Mouse (Mus musculus) naive thymus-derived CD4-positive, alpha-beta T cell, adult 2 months (primary cell): ENCODE results near the gene Tmem198.

Experiments used
- DNase-seq: peaks from one replicate; pipeline ENCODE4 v3.0.0-alpha.2; 2011; ENCODE audit warnings: low read depth

Gene Tmem198

DNA sequence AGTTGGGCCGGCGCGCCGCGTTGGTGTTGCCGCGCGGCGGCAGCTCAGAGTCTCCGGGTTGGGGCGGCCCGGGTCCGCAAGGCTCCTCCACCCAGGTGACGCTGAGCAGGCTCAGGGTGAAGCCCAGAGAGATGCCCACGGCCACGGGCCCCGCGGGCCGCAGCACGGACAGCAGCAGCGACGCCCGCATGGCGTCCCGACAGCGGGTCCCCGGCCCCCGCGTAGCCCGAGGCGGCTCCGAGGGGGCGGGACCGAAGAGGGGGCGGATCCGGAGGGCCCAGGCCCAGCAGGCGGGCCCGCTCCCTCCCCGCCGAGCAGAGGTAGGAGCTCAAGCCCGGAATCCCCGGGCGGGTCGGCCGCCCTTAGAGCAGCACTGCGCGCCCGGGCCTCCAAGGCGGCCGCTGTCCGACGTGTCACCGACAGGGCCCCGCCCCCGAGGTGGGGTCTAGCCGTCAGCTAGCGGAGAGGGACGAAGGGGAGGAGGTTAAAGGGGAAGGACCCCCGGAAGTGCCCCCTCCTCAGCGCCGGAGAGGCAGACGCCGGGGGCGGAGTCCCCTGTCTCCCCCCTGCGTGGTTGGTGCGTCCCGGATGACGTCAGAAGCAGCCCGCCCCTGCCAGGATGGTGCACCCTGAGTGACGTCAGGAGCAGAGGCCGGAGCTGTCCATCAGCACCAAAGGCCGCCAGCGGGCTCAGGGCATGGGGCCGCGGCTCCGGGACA is at the start of gene Tmem198, which contains the start of gene Chpf:
Gene Tmem198, plus strand, starts transcription at position 617 of the 719 bp plus-strand sequence.
Gene Chpf, minus strand, starts transcription at position 392 of the 719 bp plus-strand sequence.
- peak; percentile 96 for DNase-seq

- peak; percentile 73 for DNase-seq
Observed at GRCm38 (mm10) chr1:75435475-75436328, 43.6 kb upstream of the Tmem198 start, which contains the start of gene Gmppa. TSS of gene Gmppa (plus strand) at chr1:75435930.

DNA sequence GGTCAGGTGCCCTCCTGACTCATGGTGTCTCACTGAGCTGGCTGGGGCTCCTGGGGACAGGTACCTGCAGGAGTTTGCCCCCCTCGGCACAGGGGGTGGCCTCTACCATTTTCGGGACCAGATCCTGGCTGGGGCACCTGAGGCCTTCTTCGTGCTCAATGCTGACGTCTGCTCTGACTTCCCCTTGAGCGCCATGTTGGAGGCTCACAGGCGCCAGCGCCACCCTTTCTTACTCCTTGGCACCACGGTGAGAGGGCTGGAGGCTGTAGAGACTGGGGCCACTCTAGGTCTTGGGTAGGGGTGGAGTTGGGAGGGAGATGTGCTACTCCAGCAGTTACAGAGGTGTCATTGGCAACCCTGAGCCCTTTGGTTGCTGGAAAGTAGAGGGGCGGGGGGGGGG is 40.5 kb upstream of the Tmem198 start:
- no peak for DNase-seq

DNA sequence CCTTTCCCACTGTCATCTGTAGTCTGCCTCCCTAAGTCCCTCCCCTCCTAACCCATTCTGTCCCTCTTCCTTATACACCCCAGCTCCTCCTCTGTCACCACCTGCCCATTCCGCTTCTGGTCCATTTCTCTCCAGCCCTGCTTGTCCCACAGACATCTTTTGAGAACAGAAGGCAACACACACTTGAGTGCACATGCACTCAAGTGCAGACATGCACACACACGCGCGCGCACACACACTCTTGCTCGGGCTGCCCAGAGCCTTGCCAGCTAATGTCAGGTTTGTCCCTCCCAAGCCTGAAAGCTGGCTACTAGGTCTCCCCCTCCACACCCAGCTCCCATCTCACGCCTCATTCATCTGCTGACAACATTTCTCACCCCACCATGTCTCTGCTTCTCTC is 38.7 kb upstream of the Tmem198 start:
- DNase-seq: no peak

GRCm38 (mm10) chr1:75441471-75441996 is 37.8 kb upstream of the Tmem198 start:
- DNase-seq: no peak

- DNase-seq: no peak
Observed at GRCm38 (mm10) chr1:75442171-75442570, 37.2 kb upstream of the Tmem198 start.

DNA sequence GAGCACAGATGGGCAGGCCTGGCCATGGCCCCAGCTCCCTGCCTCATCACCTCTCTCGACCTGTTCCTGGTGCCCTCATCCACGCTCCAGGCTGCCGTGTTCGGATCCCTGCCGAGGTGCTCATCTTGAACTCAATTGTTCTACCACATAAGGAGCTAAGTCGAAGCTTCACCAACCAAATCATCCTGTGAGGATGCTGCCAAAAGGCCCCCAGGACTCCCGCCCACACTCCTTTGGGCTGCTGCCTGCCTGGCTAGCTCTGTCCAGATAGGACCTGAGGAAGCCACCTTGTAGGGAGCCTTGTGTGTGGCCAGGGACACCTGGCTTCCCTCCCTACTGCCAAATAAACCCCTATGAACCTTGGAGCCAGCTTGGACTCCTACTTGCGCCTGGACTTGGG is 36.5 kb upstream of the Tmem198 start:
- no peak for DNase-seq

DNA sequence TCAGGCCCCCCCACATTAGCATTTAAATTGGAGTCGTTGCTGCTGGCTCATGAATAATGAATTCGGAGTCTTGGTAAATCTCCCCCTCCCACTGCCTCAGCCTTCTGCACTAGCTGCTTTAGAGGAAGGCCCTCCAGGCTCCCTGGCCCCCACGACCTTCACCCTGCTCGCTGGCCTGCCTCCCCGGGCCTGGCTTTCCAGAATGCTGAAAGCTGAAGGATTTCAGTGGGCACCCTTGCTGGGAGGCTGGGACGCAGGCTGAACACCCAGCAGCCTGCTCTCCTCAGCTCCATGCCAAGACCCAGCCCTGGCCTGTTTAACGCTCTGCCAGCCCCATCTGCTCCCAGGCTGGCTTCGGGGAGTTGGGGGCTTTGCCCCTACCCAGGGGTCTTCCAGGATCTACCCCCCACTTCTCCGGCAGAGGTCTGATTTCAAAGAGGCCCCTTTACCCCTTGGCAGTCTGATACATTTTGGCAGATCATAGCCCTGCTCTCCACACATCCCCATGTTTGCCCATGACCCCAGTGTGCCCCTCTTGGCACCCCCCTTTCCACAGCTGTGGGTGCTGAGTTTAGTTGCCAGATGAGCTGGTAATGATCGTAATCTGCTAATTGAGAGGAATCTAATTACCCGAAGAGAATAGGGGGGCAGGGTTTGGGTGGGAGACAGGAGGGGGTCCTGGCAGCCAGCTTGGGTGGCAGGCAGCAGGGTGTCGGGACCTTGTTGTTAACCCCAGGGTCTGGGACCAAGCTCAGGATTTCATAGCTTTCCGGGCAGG is 35.9 kb upstream of the Tmem198 start:
- no peak for DNase-seq

- DNase-seq: no peak
Observed at GRCm38 (mm10) chr1:75444208-75444607, 35.1 kb upstream of the Tmem198 start.

DNA sequence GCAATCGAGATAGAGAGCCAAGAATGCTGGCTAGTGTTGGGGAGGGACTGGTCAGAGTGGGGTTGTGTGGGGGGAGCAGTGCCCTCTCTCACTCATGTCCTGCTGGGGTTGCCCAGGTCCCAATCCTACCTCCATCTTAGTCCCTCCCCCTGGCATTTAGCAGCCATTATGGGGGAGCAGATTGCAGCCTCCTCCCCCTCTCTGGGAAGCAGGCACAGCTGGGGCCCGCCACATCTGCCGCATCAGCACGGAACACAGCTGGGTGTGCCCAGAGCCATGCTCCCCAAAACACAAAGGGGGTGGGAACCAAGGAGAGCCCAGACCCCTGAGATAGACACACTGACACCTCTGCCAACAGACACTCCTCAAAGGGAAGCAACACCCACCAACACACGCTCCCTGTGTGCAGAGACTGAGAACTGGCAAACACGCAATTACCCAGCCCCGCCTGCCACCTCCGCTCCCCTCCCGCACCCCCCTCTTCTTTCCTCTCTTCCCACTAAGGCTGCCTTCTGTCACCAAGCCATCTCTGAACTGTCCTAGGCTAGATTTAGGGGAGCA is 34.1 kb upstream of the Tmem198 start:
- DNase-seq: no peak

DNA sequence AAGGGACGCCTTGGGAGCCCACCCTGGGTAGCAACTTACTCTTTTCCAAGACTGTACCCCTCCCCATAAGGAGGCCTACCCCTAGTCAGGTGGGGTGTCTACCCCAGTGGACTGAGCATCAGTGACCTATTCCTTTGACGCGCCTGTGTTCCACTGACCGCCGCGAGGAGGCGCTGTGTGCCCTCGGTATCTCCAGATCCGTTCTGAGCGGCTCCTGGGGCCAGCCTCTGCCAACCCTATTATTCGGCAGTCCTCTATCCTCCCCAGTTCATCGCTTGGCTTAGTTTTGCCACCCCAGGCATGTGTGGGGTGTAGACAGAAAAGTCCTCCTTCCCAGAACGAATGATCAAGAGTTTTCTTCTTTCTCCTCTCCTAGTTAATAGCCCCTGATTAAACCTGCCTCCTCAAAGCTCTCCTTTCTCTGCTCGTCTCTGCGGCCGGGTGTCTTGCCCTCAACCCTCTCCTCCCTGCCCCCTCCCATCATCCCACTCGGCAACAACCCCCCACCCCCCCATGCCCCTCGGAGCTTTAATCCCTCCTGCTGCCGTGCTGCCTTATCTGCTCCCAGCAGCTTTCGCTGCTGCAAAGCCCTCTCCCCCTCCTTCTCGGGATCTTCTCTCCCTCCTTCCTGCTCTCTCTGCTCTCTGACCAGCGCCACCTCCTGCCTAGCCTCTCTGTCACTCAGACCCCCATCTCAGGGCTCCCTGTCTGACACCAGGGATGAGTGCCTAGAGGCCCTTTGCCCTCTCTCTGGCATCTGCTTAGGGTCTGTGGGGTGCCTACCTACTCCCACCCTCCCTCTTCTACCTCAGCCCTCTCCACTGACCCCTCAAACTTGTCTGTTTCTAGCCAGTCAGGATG is 33.4 kb upstream of the Tmem198 start:
- DNase-seq: peak; percentile 79

GRCm38 (mm10) chr1:75446656-75447055 is 32.7 kb upstream of the Tmem198 start:
- no peak for DNase-seq

GRCm38 (mm10) chr1:75447265-75448051 is 31.9 kb upstream of the Tmem198 start:
- no peak for DNase-seq

GRCm38 (mm10) chr1:75448052-75448431 is 31.3 kb upstream of the Tmem198 start:
- no peak for DNase-seq

DNA sequence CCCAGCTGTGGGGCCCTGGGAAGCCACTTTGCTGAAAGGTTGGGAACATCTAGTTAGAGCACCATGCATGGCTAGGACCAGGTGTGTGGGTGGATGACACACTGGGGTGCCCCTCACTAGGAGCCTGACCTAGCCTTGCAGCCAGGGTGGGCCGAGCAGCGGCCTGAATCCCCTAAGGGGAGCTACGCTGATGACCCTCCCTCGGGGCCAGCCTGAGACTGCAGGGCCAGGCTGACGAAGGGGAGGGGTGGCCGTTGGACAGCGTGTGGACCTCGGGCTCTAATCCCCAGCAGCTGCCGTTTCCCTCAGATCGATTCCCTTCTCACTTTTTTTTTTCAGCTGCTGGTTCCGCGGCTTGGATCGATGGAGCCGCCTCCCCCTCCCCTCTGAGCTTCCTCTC is 30.4 kb upstream of the Tmem198 start:
- DNase-seq: no peak

GRCm38 (mm10) chr1:75449377-75450135 is 29.8 kb upstream of the Tmem198 start:
- no peak for DNase-seq

DNA sequence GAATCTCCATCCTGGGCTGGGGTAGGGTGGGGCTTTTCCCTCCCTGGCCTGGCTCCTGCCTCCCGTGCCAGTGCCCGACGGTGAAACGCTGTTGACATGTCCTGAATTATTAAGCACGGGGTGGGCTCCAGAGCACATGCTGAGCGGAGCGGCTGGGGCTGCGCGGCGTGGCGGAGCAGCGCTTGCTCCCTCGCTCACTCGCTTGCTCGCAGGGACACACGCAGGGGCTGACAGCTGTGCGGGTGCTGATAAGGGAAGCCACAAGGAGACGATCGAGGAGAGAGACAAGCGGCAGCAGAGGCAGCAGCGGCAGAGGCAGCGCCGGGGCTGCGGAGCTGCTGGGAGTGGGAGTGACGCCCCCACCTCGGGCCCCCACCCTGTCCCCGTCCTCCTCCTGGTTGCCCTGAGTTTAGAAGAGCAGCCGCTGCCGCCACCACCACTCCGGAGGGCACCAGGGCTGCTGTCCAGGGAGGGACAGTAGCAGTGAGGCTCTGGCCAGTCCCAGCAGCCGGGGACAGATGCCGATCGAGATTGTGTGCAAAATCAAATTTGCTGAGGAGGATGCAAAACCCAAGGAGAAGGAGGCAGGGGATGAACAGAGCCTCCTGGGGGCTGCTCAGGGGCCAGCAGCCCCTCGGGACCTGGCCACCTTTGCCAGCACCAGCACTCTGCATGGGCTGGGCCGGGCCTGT is 28.9 kb upstream of the Tmem198 start, which contains the start of gene Asic4:
Gene Asic4, plus strand, starts transcription at position 123 of the 692 bp plus-strand sequence.
- no peak for DNase-seq

GRCm38 (mm10) chr1:75451900-75452299 is 27.4 kb upstream of the Tmem198 start:
- no peak for DNase-seq
